Mouse (Mus musculus) ovary, postnatal 36 days (tissue): ENCODE results near the gene Id3.

Experiments used
- DNase-seq: peaks from one replicate; pipeline ENCODE4 v3.0.0; 2022; ENCODE audit warnings: low spot score, mixed read lengths

Gene Id3

GRCm38 (mm10) chr4:136147436-136148135 is 4.3 kb downstream of the Id3 start:
- peak; percentile 89 for DNase-seq

GRCm38 (mm10) chr4:136148342-136149044 is 5.2 kb downstream of the Id3 start:
- peak; percentile 59 for DNase-seq

- DNase-seq = no peak
Observed at GRCm38 (mm10) chr4:136149045-136149379, 5.7 kb downstream of the Id3 start.

DNA sequence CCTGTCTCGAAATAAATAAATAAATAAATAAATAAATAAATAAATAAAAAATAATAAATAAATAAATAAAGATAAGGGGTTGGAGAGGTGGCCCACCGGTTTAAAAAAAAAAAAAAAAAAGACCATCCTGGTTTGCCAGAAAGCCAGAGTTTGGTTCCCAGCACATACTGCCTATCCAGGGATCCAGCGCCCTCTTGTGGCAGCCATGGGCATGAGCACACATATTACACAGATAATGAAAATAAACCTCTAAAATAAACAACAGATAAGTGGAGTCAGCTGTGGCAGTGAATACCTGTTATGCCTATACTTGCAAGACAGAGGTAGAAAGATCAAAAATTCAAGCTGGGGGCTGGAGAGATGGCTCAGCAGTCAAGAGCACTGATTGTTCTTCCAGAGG is 6.4 kb downstream of the Id3 start:
- DNase-seq = peak; percentile 64

DNA sequence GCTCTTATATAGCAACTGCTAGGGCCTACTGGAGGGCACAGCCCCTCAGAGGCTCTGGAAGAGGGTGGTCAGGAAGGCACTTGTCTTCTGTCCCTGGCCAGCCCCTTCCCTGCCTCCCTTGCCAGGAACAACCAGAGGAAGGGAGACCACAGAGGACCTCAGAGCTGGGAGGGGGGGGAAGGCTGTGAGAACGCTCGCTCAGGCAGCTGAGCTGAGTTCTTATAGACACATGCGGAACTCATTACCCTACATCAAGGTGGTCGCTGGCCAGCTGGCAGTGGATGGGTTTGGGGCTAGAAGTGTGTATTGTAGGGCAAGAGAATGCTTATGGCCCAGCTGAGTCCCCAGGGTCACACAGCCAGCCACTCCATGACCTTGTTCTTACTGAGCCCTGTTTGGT is 7.3 kb downstream of the Id3 start:
- DNase-seq = no peak

- DNase-seq = no peak
Observed at GRCm38 (mm10) chr4:136152821-136153220, 9.5 kb downstream of the Id3 start.

DNA sequence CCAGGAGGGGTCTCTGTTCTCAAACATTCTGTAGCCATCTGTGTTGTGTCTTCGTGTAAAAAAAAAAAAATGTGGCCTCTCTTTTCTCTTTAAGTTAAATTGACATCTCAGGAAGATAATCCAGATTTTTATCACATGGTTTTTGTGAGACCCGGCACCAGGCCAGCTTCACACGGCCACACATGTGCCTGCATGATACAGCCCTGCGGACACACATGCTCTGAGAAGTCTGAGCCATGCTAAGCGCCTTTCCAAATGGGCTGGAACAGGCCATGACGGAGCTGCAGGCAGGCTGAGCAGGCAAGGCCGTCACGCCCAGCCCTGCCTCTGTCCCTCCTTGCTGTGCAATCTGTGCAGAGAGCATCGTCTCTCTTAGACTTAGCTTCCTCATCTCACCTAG is 11.2 kb downstream of the Id3 start:
- DNase-seq = no peak

DNA sequence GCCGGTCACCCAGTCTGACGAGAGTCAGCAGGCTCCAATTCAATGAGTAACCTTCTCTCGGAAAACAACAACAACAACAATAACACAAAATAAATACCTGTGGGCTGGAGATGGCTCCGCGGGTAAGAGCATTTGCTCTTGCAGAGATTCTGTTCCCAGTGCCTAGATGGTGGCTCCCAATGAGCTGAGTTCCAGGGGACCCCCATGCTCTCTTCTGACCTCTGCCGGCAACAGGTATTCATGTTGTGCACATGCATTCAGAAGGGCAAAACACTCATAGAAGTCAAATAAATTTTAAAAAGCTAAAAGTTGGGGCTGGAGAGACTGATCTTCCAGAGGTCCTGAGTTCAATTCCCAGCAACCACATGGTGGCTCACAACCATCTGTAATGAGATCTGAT is 15.2 kb downstream of the Id3 start:
- no peak for DNase-seq

DNA sequence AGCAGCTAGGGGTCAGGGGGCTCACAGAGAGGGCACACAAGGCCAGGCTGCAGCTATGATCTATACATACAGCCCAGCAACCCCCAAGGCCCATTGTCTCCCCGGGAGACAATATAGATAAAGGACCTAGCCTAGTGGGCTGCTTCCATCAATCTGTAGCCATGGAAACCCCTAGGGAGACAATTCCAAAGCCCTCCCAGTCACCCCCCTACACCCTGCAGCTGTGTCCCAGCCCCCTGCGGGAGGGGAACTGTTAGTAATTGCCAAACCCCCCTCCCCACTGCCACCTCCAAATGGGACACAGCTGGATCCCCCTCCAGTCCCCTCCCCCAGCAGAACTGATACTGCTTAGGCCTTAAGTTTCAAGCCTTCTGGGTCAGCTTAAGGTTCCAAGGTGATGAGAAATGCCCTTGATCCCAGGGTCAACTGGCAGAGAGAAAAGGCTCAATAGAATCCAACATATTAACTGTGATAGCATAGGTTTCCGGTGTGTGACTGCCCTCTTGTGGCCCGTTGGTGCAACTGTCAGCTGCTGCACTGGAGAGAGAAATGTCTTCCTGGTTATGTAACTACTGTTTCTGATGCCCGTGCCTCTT is 16.6 kb downstream of the Id3 start:
- DNase-seq = peak; percentile 69

GRCm38 (mm10) chr4:136163448-136163847 is 20.2 kb downstream of the Id3 start:
- DNase-seq = peak; percentile 85

GRCm38 (mm10) chr4:136164981-136165380 is 21.7 kb downstream of the Id3 start:
- DNase-seq = no peak

DNA sequence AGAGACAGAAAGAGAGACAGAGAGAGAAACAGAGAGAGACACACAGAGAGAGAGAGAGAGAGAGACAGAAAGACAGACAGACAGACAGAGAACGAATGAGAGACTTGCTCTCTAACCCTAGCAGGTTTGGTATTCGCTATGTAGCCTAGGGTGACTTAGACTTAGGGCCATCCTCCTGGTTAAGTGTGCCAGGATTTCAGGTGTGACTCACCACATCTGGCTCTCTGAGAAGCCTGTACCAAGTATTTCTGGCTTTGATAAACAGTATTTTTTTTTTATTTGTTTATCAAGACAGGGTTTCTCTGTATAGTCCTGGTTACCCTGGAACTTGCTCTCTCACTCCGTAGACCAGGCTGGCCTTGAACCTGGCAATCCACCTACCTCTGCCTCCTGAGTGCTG is 24.4 kb downstream of the Id3 start:
- DNase-seq = no peak

DNA sequence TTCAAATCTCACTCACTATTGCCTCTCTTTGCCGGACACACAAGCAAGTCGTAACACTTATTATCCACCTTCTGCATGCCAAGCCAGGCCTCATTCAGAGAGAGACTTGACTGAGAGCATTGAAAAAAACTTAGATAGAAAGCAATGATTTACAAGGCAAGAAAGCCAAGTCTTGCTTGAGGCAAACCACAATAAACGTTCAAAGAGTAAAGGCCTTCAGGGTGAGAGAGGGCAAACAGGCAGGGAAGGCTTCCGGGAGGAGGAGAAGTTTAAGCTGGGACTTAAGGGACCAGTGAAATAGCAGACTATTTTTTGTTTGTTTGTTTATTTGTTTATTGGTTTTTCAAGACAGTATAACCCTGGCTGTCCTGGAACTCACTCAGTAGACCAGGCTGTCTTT is 27.1 kb downstream of the Id3 start:
- no peak for DNase-seq

DNA sequence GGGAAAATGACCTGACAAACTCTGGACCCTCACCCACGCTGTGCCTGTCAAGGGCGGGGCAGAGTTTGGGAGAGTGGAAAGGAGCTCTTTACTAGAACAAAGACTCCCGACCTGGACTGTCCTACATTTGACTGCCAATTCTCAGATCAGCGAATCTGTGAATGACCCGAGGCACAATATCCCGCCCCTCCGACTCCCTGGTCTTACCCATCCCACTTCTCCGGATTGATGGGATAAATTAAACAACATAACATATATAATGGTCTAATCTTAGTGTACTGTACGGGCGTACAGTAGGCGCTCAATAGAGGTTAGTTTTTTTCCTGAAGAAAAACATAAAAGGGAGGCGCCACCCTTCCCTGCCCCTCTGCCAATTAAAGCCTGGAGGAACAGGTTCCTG is 28.2 kb downstream of the Id3 start:
- no peak for DNase-seq

- peak; percentile 62 for DNase-seq
Observed at GRCm38 (mm10) chr4:136172011-136172541, 28.8 kb downstream of the Id3 start, which contains the start of gene E2f2. Gene E2f2, plus strand, starts transcription at chr4:136172394.

- peak; percentile 81 for DNase-seq
Observed at GRCm38 (mm10) chr4:136172542-136173209, 29.4 kb downstream of the Id3 start.

DNA sequence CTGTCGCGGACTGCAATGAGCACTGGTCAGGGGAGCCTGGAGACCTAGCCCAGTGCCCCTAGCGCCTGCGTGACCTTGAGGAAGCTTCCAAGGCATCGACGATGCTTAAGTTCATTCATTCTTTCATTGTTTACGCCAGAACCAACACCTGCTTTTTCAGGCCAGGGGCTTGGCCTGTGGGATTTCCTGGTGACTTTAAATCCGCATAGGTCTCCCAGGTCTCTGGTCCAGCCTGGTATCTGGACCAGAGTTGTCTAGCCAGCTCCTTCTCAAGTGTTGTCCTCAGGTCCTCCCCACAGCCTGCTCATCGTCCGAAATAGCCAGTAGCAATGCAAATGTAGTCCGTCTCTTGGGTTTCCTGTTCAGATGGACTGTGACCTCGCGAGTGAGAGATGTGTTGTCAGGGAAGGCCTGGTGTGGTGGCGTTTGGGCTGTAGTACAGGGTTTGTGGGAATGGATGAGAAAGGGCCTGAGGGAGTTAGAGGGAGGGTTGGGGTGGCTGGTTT is 30.0 kb downstream of the Id3 start:
- no peak for DNase-seq

- DNase-seq = no peak
Observed at GRCm38 (mm10) chr4:136174216-136175193, 31.2 kb downstream of the Id3 start.

GRCm38 (mm10) chr4:136176022-136176552 is 32.8 kb downstream of the Id3 start:
- DNase-seq = no peak

DNA sequence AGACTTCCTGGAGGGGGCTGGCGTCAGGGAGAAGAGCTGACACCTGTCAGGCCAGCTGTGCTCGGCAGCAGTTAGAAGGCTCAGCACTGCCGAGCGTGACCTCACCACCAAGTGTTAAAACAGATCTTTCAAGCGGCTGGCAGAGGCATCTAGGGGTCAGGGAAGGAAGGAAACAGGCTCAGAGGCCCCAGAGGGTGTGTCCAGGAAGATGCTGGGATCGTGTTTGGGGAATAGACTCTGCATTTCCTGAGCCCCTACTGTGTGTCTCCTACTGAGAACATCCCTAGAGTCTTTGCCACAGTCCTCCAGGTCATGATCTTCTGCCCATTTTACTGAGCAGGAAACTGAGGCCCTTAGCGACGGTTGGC is 33.9 kb downstream of the Id3 start:
- no peak for DNase-seq
